Mouse (Mus musculus) cerebellum, adult 2 months (tissue): ENCODE measurements at regions not wholly inside any gene's neighbourhood (a gene's known extent, or its start where the extent isn't known, plus 50 kb on each side); places are given as distances from the start of the nearest gene placed in this dataset.

Source experiments
- CTCF ChIP-seq: fragments of 200-500 bp; IDR thresholded peaks from 2 replicates; pipeline ENCODE4 v1.5.1; 2011; ENCODE audit warnings: low read depth, mild to moderate bottlenecking, control low read depth, low read length, moderate library complexity, borderline replicate concordance; ENCODE audit not compliant: insufficient read depth
- POLR2A ChIP-seq: fragments of 200-500 bp; IDR thresholded peaks from 2 replicates; pipeline ENCODE4 v1.6.1; 2011; ENCODE audit warnings: low read length, control low read depth, borderline replicate concordance; ENCODE audit not compliant: insufficient read depth

- TF ChIP-seq CTCF (no peak), POLR2A (no peak)
Observed at GRCm38 (mm10) chr7:111337053-111337452, 254.2 kb upstream of the Eif4g2 start.
